Mouse (Mus musculus) CH12.LX (cell line): ENCODE measurements around the gene Gm27021. TPM values are rescaled to one million over a fixed set of nuclear protein-coding genes. Genes with fewer than 3 reads are reported as not detected.

Experiments used
- DNase-seq: peaks from one replicate; pipeline ENCODE4 v3.0.0-alpha.2; 2013; ENCODE audit errors: extremely low read depth
- H3K27ac ChIP-seq: 2 replicates; pipeline ENCODE4 v1.5.1; 2012; ENCODE audit warnings: low read depth, mild to moderate bottlenecking, control low read depth, moderate library complexity; ENCODE audit not compliant: insufficient read depth
- H3K27me3 ChIP-seq: replicated peaks from 2 replicates; pipeline ENCODE3; 2012; ENCODE audit warnings: inconsistent platforms
- H3K36me3 ChIP-seq, 2 experiments: replicated peaks in 1 of 2; 2 replicates each; pipeline versions ENCODE3 to v1.6.1; 2012; ENCODE audit warnings: inconsistent platforms in 1 of 2, low read length in 1 of 2, mild to moderate bottlenecking in 1 of 2, mixed read lengths in 1 of 2, moderate library complexity in 1 of 2; ENCODE audit not compliant: control insufficient read depth in 1 of 2, insufficient read depth in 1 of 2
- H3K4me1 ChIP-seq, 2 experiments: 2 replicates each; pipeline ENCODE4 v1.6.1; 2012; ENCODE audit warnings: inconsistent platforms in 1 of 2, moderate library complexity in 1 of 2; ENCODE audit not compliant: insufficient read depth in 2 of 2, control insufficient read depth in 1 of 2
- H3K4me2 ChIP-seq: 2 replicates; pipeline ENCODE4 v1.6.1; 2012; ENCODE audit warnings: low read depth, mild to moderate bottlenecking, control low read depth; ENCODE audit not compliant: poor library complexity, insufficient read depth, severe bottlenecking
- H3K4me3 ChIP-seq, 3 experiments: fragments of 150-350 bp in 1 of 3; sonication (generic) in 1 of 3; replicated peaks in 1 of 3; 2 replicates each; pipeline versions ENCODE3 to v1.5.1; 2011 to 2012; ENCODE audit warnings: low read depth in 2 of 3, low read length in 2 of 3, mild to moderate bottlenecking in 2 of 3, moderate library complexity in 2 of 3, control low read depth in 1 of 3, improper control_type of control experiment in 1 of 3, inconsistent platforms in 1 of 3, mixed read lengths in 1 of 3; ENCODE audit not compliant: poor library complexity in 1 of 3
- H3K79me2 ChIP-seq: replicated peaks from 2 replicates; pipeline ENCODE4 v1.6.1; 2012; ENCODE audit warnings: mild to moderate bottlenecking, moderate library complexity; ENCODE audit not compliant: control insufficient read depth, poor library complexity, insufficient read depth, severe bottlenecking; ENCODE audit errors: extremely low read depth
- H3K9ac ChIP-seq: 2 replicates; pipeline ENCODE4 v1.6.1; 2012; ENCODE audit warnings: low read depth, mild to moderate bottlenecking, control low read depth, moderate library complexity; ENCODE audit not compliant: insufficient read depth
- H3K9me3 ChIP-seq: replicated peaks from 2 replicates; pipeline ENCODE3; 2012; ENCODE audit warnings: low read length, inconsistent platforms, mixed read lengths
- BHLHE40 ChIP-seq: IDR thresholded peaks from 2 replicates; pipeline ENCODE4 v1.6.1; 2011; ENCODE audit warnings: mild to moderate bottlenecking, low read depth, low read length, improper control_type of control experiment
- CHD1 ChIP-seq: IDR thresholded peaks from 2 replicates; pipeline ENCODE4 v1.6.1; 2012; ENCODE audit warnings: low read depth, low read length, improper control_type of control experiment, inconsistent platforms
- CHD2 ChIP-seq: IDR thresholded peaks from 2 replicates; pipeline ENCODE4 v1.6.1; 2011; ENCODE audit warnings: low read length, improper control_type of control experiment
- E2F4 ChIP-seq: IDR thresholded peaks from 2 replicates; pipeline ENCODE4 v1.6.1; 2011; ENCODE audit warnings: low read depth, low read length, improper control_type of control experiment; ENCODE audit not compliant: insufficient replicate concordance
- EP300 ChIP-seq: IDR thresholded peaks from 2 replicates; pipeline ENCODE4 v1.6.1; 2011; ENCODE audit warnings: low read length, improper control_type of control experiment
- GABPA ChIP-seq: IDR thresholded peaks from 2 replicates; pipeline ENCODE4 v1.6.1; 2012; ENCODE audit warnings: low read depth, low read length, improper control_type of control experiment, inconsistent platforms; ENCODE audit not compliant: insufficient replicate concordance
- HCFC1 ChIP-seq: IDR thresholded peaks from 2 replicates; pipeline ENCODE4 v1.6.1; 2012; ENCODE audit warnings: low read depth, mild to moderate bottlenecking, inconsistent platforms, low read length, improper control_type of control experiment
- JUND ChIP-seq: conservative IDR thresholded peaks from 2 replicates; pipeline ENCODE4 v1.6.1; 2011; ENCODE audit warnings: low read depth, low read length, improper control_type of control experiment
- MAX ChIP-seq: IDR thresholded peaks from 2 replicates; pipeline ENCODE4 v1.6.1; 2011; ENCODE audit warnings: low read length, improper control_type of control experiment
- MAZ ChIP-seq: IDR thresholded peaks from 2 replicates; pipeline ENCODE4 v1.6.1; 2012; ENCODE audit warnings: low read depth, mild to moderate bottlenecking, inconsistent platforms, low read length, improper control_type of control experiment, moderate library complexity
- MEF2A ChIP-seq: IDR thresholded peaks from 2 replicates; pipeline ENCODE4 v1.6.1; 2014; ENCODE audit warnings: low read depth, mild to moderate bottlenecking, inconsistent platforms, low read length, improper control_type of control experiment, borderline replicate concordance
- MYC ChIP-seq: IDR thresholded peaks from 2 replicates; pipeline ENCODE4 v1.6.1; 2011; ENCODE audit warnings: low read depth, mild to moderate bottlenecking, improper control_type of control experiment, low read length
- NRF1 ChIP-seq: IDR thresholded peaks from 2 replicates; pipeline ENCODE4 v1.6.1; 2014; ENCODE audit warnings: low read depth, mild to moderate bottlenecking, inconsistent platforms, low read length, improper control_type of control experiment, moderate library complexity
- PAX5 ChIP-seq: IDR thresholded peaks from 2 replicates; pipeline ENCODE4 v1.6.1; 2012; ENCODE audit warnings: low read length, inconsistent platforms, mixed read lengths
- POLR2A ChIP-seq: IDR thresholded peaks from 2 replicates; pipeline ENCODE4 v1.6.1; 2011; ENCODE audit warnings: low read depth, mild to moderate bottlenecking, improper control_type of control experiment, low read length
- POLR2AphosphoS2 ChIP-seq: IDR thresholded peaks from 2 replicates; pipeline ENCODE4 v1.6.1; 2011; ENCODE audit warnings: low read depth, low read length, improper control_type of control experiment
- RAD21 ChIP-seq: IDR thresholded peaks from 2 replicates; pipeline ENCODE4 v1.6.1; 2011; ENCODE audit warnings: low read depth, mild to moderate bottlenecking, low read length, improper control_type of control experiment, moderate library complexity
- RCOR1 ChIP-seq: conservative IDR thresholded peaks from 2 replicates; pipeline ENCODE4 v1.6.1; 2012; ENCODE audit warnings: low read depth, mild to moderate bottlenecking, inconsistent platforms, low read length, improper control_type of control experiment
- SIN3A ChIP-seq: IDR thresholded peaks from 2 replicates; pipeline ENCODE4 v1.6.1; 2012; ENCODE audit warnings: low read length, improper control_type of control experiment, inconsistent platforms
- SMC3 ChIP-seq: IDR thresholded peaks from 2 replicates; pipeline ENCODE4 v1.6.1; 2011; ENCODE audit warnings: low read depth, low read length, improper control_type of control experiment
- TBP ChIP-seq: conservative IDR thresholded peaks from 2 replicates; pipeline ENCODE4 v1.6.1; 2011; ENCODE audit warnings: low read depth, low read length, improper control_type of control experiment
- TCF12 ChIP-seq: IDR thresholded peaks from 2 replicates; pipeline ENCODE4 v1.6.1; 2014; ENCODE audit warnings: low read depth, mild to moderate bottlenecking, inconsistent platforms, low read length, improper control_type of control experiment
- UBTF ChIP-seq: IDR thresholded peaks from 2 replicates; pipeline ENCODE4 v1.6.1; 2012; ENCODE audit warnings: low read depth, mild to moderate bottlenecking, inconsistent platforms, low read length, improper control_type of control experiment, moderate library complexity
- USF1 ChIP-seq: IDR thresholded peaks from 2 replicates; pipeline ENCODE4 v1.6.1; 2014; ENCODE audit warnings: low read depth, mild to moderate bottlenecking, inconsistent platforms, low read length, improper control_type of control experiment
- USF2 ChIP-seq: conservative IDR thresholded peaks from 2 replicates; pipeline ENCODE4 v1.6.1; 2011; ENCODE audit warnings: low read depth, low read length, improper control_type of control experiment
- ZC3H11A ChIP-seq: IDR thresholded peaks from 2 replicates; pipeline ENCODE4 v1.6.1; 2012; ENCODE audit warnings: low read depth, mild to moderate bottlenecking, inconsistent platforms, low read length, improper control_type of control experiment
- ZKSCAN1 ChIP-seq: IDR thresholded peaks from 2 replicates; pipeline ENCODE4 v1.6.1; 2012; ENCODE audit warnings: low read depth, inconsistent platforms, low read length, improper control_type of control experiment, borderline replicate concordance
- ZMIZ1 ChIP-seq: IDR thresholded peaks from 2 replicates; pipeline ENCODE4 v1.6.1; 2012; ENCODE audit warnings: low read depth, mild to moderate bottlenecking, inconsistent platforms, low read length, improper control_type of control experiment
- ZNF384 ChIP-seq: IDR thresholded peaks from 2 replicates; pipeline ENCODE4 v1.6.1; 2012; ENCODE audit warnings: low read depth, low read length, improper control_type of control experiment, inconsistent platforms
- dilution Hi-C: fragments of 300-500 bp; cut with MboI; formaldehyde crosslinking; loops from 2 replicates; pipeline ENCODE4 v1.14.3; 2020; ENCODE audit warnings: low sequenced_read_pairs; ENCODE audit not compliant: extremely low pct_unique_long_range_greater_than_20kb, extremely low pct_ligation_motif_present
- in situ Hi-C: fragments of 300-500 bp; cut with MboI; formaldehyde crosslinking; loops from 3 replicates; pipeline ENCODE4 v1.14.3; 2019; ENCODE audit warnings: low sequenced_read_pairs, low pct_ligation_motif_present, low pct_unique_long_range_greater_than_20kb, mixed read lengths
- polyA plus RNA-seq: library from polyadenylated mRNA; unstranded; fragments of >175 nt; gene quantifications from 2 replicates; pipeline ENCODE4 v1.2.1, GENCODE M21; 2012; ENCODE audit warnings: low read depth; ENCODE audit not compliant: insufficient read length
- total RNA-seq, 2 experiments: library from RNA; depleted of rRNA; stranded (reverse); fragments of 300-350 nt in 1 of 2; fragments of >200 nt in 1 of 2; gene quantifications; 2 replicates each; pipeline ENCODE4 v1.2.3; 2012 to 2014

Gm27021 gene
- total and polyA plus RNA-seq, 3 experiments, result 1.0 to 1.1 TPM; not detected in 1

DNA sequence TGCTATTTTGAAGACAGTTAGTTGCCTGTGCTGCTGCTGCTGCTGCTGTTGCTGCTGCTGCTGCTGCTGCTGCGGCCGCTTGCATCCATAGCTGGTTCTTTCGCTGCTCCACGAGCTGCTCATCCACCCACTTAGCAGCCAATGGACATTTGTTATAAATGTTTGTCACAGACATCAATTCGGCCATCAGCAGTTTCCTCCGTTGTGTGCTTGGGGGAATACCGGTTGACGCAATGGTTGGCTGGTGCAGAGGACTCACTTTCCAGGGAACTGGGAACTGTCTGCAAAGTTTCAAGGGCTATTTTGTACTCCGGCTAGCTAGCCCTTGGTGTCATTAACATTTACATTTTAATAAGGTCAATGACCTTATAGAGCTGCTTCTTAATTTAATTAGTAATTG lies 36.3 kb upstream of the Gm27021 start:
- Histone ChIP-seq H3K9ac (no peak overlapping the region), H3K4me2 (no peak overlapping the region), H3K36me3 (no peaks in the 10 kb centered on the region), H3K27me3 (peaks cover 24% of the 10 kb centered on the region), H3K4me1 (peaks cover 12 to 67% of the 10 kb centered on the region in 2 experiments), H3K4me3 (no peak overlapping the region), H3K27ac (no peak overlapping the region), H3K9me3 (no peaks in the 10 kb centered on the region), H3K79me2 (no peaks in the 10 kb centered on the region)
- in situ Hi-C loops (loop anchor here (5.0 kb wide), 1 partner anchor 33 kb away; the partner anchor contains the start of gene Irf8), dilution Hi-C loops (no loop called here)
- no peak for TF ChIP-seq USF1
- no peak for TF ChIP-seq POLR2A
- no peak for TF ChIP-seq MEF2A
- no peak for TF ChIP-seq POLR2AphosphoS2
- no peak for TF ChIP-seq USF2
- TF ChIP-seq RCOR1, result no peak
- TF ChIP-seq MAZ, result no peak
- no peak for TF ChIP-seq ZNF384
- no peak for TF ChIP-seq SMC3
- TF ChIP-seq HCFC1, result no peak
- TF ChIP-seq EP300, result no peak
- TF ChIP-seq ZKSCAN1, result no peak
- no peak for TF ChIP-seq UBTF
- TF ChIP-seq MYC, result no peak
- DNase-seq, result no peak

DNA sequence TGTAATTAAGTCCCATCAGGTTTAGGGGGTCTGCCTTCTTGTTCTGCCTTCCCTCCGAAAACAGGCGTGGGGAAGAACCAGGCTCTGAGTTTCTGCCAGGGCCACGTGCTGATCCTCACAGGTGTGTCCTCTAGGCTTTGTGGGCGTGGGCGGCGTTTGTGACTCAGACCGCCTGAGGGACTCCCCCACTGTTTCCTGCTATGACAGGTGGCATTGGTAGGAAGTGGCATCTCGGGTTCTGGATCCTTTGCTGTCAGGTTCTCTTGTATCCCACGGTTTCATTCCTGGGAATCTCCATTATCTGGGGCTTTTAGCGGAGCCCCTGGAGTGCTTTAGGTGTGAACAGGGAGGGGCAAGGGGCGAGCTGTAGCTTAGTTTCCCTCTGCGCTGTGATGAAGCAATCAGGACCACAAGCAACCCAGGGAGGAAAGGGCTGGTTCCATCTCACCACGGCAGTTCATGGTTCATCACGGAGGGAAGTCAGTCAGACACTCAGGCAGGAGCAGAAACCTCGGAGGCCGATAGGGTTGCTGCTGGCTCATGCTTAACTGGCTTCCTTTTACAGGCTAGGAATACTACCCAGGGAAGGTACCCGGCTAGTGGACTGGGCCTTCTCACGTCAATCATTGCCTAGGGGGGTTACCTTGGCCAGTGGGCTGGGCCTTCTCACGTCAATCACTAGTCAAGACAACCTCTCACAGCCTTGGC lies 34.0 kb upstream of the Gm27021 start:
- in situ Hi-C loops (loop anchor here (5.0 kb wide), 1 partner anchor 35 kb away; the partner anchor contains the start of gene Irf8), dilution Hi-C loops (no loop called here)
- H3K79me2 ChIP-seq, result no peaks in the 10 kb centered on the region
- H3K36me3 ChIP-seq, result no peaks in the 10 kb centered on the region
- H3K9ac ChIP-seq, result no peak overlapping the region
- H3K27ac ChIP-seq, result 0 out of 2 replicates have a peak overlapping the region, but pooled peaks have one; percentile 8
- H3K27me3 ChIP-seq, result peaks cover 27% of the 10 kb centered on the region
- DNase-seq, result peak; percentile 87
- H3K4me2 ChIP-seq, result 0 out of 2 replicates have a peak overlapping the region, but pooled peaks have one; percentile 26
- H3K4me3 ChIP-seq, result no peak overlapping the region
- H3K9me3 ChIP-seq, result peaks cover 7% of the 10 kb centered on the region
- H3K4me1 ChIP-seq, result peaks cover 12 to 50% of the 10 kb centered on the region in 2 experiments
- no peak for TF ChIP-seq ZMIZ1
- TF ChIP-seq HCFC1, result no peak; the same call in 1 of the 2 replicates
- peak; percentile 44; the same call in 1 of the 2 replicates for TF ChIP-seq MAZ
- TF ChIP-seq JUND, result peak; percentile 40; the same call in 1 of the 2 replicates
- peak; percentile 96 for TF ChIP-seq BHLHE40
- peak; percentile 85 for TF ChIP-seq SIN3A
- TF ChIP-seq E2F4, result no peak
- TF ChIP-seq TBP, result peak; percentile 54; the same call in 1 of the 2 replicates
- TF ChIP-seq POLR2A, result no peak
- no peak for TF ChIP-seq CHD1
- no peak for TF ChIP-seq ZC3H11A
- TF ChIP-seq MYC, result peak; percentile 96
- 0 out of 2 replicates have a peak, but pooled peaks have one; percentile 12 for TF ChIP-seq ZNF384
- TF ChIP-seq CHD2, result peak; percentile 72; the same call in 1 of the 2 replicates
- TF ChIP-seq RAD21, result no peak; the same call in 1 of the 2 replicates
- no peak for TF ChIP-seq NRF1
- TF ChIP-seq GABPA, result no peak
- TF ChIP-seq TCF12, result peak; percentile 98
- TF ChIP-seq EP300, result peak; percentile 89
- TF ChIP-seq UBTF, result peak; percentile 71; the same call in 1 of the 2 replicates
- TF ChIP-seq USF2, result no peak; the same call in 1 of the 2 replicates
- peak; percentile 97 for TF ChIP-seq MAX
- TF ChIP-seq PAX5, result no peak
- TF ChIP-seq MEF2A, result peak; percentile 60; the same call in 1 of the 2 replicates
- peak; percentile 1; the same call in 1 of the 2 replicates for TF ChIP-seq SMC3
